Mouse (Mus musculus) ES-E14 (cell line): ENCODE measurements around the gene Loxl3.

Experiments
- CHD2 ChIP-seq: IDR thresholded peaks from 2 replicates; pipeline ENCODE4 v1.6.1; 2014; ENCODE audit warnings: mild to moderate bottlenecking, low read depth, low read length, inconsistent platforms
- MAFK ChIP-seq: IDR thresholded peaks from 2 replicates; pipeline ENCODE4 v1.6.1; 2014; ENCODE audit warnings: mild to moderate bottlenecking, low read depth, low read length, inconsistent platforms; ENCODE audit not compliant: insufficient read depth
- ZC3H11A ChIP-seq: IDR thresholded peaks from 2 replicates; pipeline ENCODE4 v1.6.1; 2012; ENCODE audit warnings: low read depth, mild to moderate bottlenecking, inconsistent platforms, low read length, borderline replicate concordance
- ZNF384 ChIP-seq: IDR thresholded peaks from 2 replicates; pipeline ENCODE4 v1.6.1; 2012; ENCODE audit warnings: low read depth, low read length, inconsistent platforms

DNA sequence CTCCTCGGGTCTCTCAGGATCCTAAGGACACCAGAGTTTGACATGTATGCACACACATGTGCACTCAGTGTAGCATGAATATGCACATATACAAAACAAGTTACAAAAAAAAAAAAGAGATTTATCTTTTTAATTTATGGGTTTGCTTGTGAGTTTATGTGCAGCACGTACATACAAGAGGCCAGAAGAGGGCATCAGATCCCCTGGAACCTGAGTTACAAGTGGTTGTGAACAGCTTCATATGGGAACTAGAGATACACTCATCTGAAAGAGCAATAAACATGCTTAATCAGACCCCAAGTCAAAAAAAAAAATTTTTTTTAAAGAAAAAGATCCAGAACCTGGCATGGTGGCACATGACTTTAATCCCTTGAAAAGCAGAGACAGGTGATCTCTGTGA, 41.0 kb downstream of the Loxl3 start:
- TF ChIP-seq CHD2 = no peak
- no peak for TF ChIP-seq ZNF384
- no peak for TF ChIP-seq MAFK
- TF ChIP-seq ZC3H11A = no peak
